Mouse (Mus musculus) MEL-GATA-1-ER (cell line): ENCODE measurements around the gene Tmem41a.
"Not testable (repeated sequence)": the region's sequence is repeated elsewhere in the genome, so short reads cannot be mapped to it uniquely, and the experiment has no call there.

Source experiments
- DNase-seq: peaks from one replicate; pipeline ENCODE4 v3.0.0-alpha.2; 2012; ENCODE audit warnings: low read depth; ENCODE audit errors: extremely low read depth

Gene Tmem41a

GRCm38 (mm10) chr16:21946761-21947715 lies at the start of gene Tmem41a:
Tmem41a (minus strand) TSS chr16:21947552.
- peak; percentile 59 for DNase-seq

- no peak for DNase-seq
Observed at GRCm38 (mm10) chr16:21996402-21996801, 49.0 kb upstream of the Tmem41a start.

DNA sequence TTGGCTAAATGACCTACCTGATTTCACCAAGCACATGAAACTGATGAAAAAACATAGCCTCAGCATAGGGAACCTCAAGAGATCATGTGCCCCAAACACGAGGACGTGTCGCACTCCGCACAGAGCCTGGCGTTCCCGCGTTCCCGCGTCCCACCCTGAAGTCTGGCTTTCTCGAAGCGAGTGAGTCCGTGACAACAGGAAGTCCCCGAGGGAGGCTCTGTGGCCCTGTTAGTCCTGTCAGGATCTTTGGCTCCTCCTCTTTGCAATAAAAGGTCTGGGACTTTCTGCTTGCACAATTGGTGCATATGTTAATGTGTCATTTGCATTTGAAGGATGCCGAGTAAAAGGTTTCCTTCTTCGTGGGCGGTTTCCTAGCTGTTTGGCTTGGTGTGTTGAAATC lies 48.0 kb upstream of the Tmem41a start, which contains the start of gene Liph:
Gene Liph (minus strand): TSS at position 360 of the 400 bp plus-strand sequence.
- DNase-seq = no peak

DNA sequence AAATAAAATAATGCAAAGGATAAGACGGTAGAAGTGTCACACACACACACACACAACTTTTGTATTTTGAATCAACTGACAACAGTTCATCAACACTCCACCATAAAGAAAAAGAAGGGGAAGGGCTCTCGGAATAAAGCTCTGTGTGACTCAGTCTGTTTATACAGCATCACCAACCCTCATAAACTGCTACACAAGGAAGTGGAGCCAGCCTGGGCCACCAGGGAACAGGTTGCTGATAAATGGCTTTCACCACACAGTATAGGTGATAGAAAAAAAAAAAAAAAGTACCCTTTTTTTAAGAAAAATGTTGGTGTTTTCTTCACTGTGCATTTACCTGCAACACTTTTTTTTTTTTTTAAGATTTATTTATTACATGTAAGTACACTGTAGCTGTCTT lies 44.4 kb upstream of the Tmem41a start:
- DNase-seq = no peak

GRCm38 (mm10) chr16:21990893-21991292 lies 43.5 kb upstream of the Tmem41a start:
- not testable (repeated sequence) for DNase-seq

DNA sequence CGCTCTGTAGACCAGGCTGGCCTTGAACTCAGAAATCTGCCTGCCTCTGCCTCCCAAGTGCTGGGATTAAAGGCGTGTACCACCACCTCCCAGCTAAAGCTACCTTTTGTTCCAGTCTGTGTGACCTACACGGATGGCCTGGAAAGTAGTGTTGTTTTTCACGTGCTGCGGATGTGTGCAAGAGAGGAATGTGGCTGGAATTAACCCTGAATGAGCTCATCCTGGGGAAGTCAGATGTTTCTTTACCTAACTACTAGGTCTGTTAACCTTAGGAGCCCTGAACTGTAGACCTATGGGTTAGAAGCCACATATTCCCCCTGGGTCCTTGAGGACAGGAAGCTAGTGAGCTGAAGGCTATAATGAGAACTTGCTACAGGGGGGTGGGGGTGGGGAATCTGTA lies 40.6 kb upstream of the Tmem41a start:
- no peak for DNase-seq

- DNase-seq = no peak
Observed at GRCm38 (mm10) chr16:21986191-21986590, 38.8 kb upstream of the Tmem41a start.

- no peak for DNase-seq
Observed at GRCm38 (mm10) chr16:21984091-21984490, 36.7 kb upstream of the Tmem41a start.

DNA sequence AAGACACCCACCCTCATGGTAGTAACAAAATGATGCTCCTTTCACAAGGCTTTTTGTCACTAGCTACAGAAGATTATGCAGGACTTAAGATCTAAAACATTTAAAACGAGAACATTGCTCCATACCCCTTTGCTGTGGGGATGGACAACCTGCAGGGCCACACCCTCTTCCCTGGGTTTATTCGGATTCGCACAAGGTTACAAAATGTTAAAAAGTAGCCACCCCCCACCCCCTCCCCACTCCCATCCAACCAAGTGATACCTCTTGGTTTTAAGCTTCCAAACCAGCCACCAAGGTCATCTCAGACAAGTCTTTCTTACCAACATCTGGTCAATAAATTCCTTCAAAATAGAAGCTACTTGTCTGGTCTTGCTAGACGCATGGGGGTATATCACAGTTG lies 36.2 kb upstream of the Tmem41a start:
- no peak for DNase-seq

GRCm38 (mm10) chr16:21983146-21983545 lies 35.8 kb upstream of the Tmem41a start:
- DNase-seq = no peak

- DNase-seq = no peak
Observed at GRCm38 (mm10) chr16:21977347-21977746, 30.0 kb upstream of the Tmem41a start.

DNA sequence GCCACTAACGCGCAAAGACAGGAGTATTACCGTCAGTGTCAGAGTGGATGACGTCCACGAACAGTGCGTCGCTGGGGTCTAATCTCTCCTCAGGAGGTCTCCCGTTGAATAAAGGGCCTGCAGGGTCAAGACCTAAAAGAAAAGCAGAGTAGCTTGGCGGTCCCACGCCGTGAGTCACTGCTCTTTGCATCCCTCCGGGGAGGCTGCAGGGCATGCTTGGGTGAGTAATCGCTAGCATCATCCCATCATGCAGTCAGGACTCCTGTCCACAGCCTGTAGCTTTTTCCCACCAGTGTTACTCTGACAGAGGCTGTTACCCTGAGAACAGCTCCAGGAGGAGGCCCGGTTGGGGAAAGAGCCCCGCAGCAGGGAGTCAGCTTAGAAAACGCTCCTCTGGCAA lies 28.9 kb upstream of the Tmem41a start:
- no peak for DNase-seq

- no peak for DNase-seq
Observed at GRCm38 (mm10) chr16:21971446-21971845, 24.1 kb upstream of the Tmem41a start.

- no peak for DNase-seq
Observed at GRCm38 (mm10) chr16:21970536-21970935, 23.2 kb upstream of the Tmem41a start.

- no peak for DNase-seq
Observed at GRCm38 (mm10) chr16:21969874-21970273, 22.5 kb upstream of the Tmem41a start.

DNA sequence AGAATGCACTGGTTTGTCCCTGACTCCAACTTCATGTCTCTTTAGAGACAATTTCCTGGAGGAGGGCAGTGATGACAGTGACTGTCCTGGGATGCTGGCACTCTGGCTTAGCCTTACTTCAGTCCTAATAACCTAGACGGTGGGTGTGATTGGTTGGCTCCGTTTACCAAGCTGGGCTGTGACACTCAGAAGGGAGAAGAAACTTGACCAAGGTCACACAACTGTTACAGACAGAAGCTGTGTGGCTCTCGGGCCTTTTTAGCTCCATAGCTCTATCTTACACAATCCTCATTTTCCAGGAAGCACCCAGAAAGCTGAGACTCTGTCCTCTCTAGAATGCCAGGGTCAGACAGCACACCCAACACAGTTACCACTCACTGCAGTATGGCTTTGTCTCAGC lies 18.2 kb upstream of the Tmem41a start:
- no peak for DNase-seq

GRCm38 (mm10) chr16:21955591-21955990 lies 8.2 kb upstream of the Tmem41a start:
- no peak for DNase-seq

DNA sequence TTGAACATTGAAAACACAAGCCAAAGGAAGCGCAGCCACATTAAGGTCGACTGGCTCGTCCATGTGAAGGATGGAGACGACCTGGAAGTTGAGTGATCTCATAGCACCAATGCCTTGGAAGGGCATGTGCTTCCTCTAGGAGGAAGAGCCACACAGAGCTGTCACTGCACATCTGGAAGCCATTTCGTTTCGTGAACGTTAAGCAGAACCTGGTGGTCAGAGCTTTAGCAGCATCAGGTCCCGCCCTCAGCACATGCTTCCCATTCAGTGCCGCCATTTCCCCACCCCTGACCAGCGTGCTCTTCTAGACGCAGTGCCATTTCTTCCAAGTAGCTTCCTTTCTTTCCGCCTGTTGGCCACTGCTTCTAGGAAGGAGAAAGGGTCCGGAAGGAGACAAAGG lies 18.9 kb downstream of the Tmem41a start:
- DNase-seq = no peak

GRCm38 (mm10) chr16:21916681-21917080 lies 30.7 kb downstream of the Tmem41a start:
- no peak for DNase-seq

DNA sequence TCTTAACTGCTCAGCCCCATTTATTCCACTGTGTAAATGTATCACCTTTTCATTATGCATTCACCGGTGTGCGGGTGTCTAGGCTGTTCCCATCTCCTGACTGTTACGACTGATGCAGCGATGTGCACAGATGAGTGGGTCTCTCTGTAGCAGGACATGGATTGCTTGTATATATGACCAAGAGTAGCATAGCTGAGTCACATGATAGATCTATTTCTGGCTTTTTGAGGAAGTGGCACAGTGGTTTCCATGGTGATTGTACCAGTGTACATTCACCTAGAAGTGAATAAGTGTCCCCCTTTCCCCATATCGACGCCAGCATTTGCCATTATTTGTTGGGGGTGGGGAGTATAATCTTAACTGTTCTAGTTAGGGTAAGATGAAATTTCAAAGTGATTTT lies 34.0 kb downstream of the Tmem41a start:
- DNase-seq = peak; percentile 47

DNA sequence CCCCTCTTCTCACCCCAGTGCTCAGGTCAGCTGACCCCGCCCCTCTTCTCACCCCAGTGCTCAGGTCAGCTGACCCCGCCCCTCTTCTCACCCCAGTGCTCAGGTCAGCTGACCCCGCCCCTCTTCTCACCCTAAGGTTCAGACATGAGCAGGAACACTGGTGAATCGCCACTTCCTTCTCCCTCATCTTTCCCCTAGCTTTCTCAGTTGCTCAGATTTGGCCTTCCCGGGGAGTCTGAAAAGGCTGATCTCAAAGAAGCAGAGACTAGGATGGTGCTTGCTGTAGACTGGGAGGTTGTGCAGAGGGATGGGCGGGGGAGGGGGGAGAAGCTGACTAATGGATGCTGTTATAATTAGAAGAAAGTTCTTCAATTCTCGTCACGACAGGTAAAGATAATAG lies 38.4 kb downstream of the Tmem41a start:
- not testable (repeated sequence) for DNase-seq

DNA sequence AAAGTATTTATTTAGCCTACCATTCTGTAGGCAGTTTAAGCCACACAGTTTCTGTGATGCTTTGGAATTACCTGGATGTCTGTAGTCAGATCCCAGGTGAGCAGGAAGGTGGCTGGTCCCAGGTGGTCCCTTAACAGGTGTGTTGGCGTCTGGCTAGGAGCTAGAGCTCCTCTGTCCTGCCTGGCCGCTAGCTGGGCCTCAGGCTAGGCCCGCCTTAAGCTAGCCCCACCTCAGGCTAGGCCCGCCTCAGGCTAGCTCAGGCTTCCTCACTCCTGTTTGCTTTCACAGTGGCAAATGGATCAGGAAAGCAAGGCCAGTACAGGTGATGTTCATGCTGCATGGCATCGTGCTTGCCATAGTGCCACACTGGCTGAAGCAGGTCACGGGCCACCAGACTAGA lies 40.5 kb downstream of the Tmem41a start:
- no peak for DNase-seq

DNA sequence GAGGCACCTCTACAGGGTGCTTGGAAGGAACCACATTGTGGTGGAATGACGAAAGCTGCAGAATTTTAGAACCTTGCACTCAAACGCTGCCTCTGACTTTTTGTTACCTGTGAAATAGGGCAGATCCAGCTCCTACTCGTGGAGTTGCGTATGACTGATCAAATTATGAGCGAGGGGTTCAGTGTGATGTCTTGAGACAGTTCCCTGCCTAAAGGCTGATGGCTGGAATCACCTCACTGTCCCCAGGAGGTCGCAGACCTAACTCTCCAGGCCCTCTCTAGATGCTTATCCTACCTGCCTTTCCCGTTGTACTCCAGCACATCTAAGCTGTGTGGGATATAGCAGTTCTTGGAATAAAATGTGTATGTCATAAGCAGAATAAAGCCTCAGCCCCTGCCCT lies 41.4 kb downstream of the Tmem41a start:
- no peak for DNase-seq
